Mouse (Mus musculus): ENCODE data around the gene Ppp1r37. TPM values are rescaled to one million over a fixed set of nuclear protein-coding genes. Genes with fewer than 3 reads are reported as not detected.

Ppp1r37 gene
- total RNA-seq, 2 experiments from 2014 or later = 113 to 120 TPM

- DNase-seq = no peak
Measured at GRCm38 (mm10) chr7:19500420-19501363, 62.2 kb downstream of the Ppp1r37 start.

- no peak for DNase-seq
Measured at GRCm38 (mm10) chr7:19498326-19498725, 64.5 kb downstream of the Ppp1r37 start.

GRCm38 (mm10) chr7:19496214-19496555 is 66.7 kb downstream of the Ppp1r37 start:
- no peak for DNase-seq

- no peak for DNase-seq
Measured at GRCm38 (mm10) chr7:19495521-19496213, 67.2 kb downstream of the Ppp1r37 start.

- no peak for DNase-seq
Measured at GRCm38 (mm10) chr7:19494751-19495474, 68.0 kb downstream of the Ppp1r37 start.

- DNase-seq = no peak
Measured at GRCm38 (mm10) chr7:19491731-19492130, 71.1 kb downstream of the Ppp1r37 start.

GRCm38 (mm10) chr7:19489525-19489924 is 73.4 kb downstream of the Ppp1r37 start:
- DNase-seq = no peak

- DNase-seq = no peak
Measured at GRCm38 (mm10) chr7:19486549-19486948, 76.3 kb downstream of the Ppp1r37 start.

- no peak for DNase-seq
Measured at GRCm38 (mm10) chr7:19485488-19485887, 77.4 kb downstream of the Ppp1r37 start.

GRCm38 (mm10) chr7:19483281-19483680 is 79.6 kb downstream of the Ppp1r37 start:
- no peak for DNase-seq

Other genes starting within 250 kb of the Ppp1r37 start
- gene Ercc1, start 218.3 kb downstream of the Ppp1r37 start, total RNA-seq (2021) = 10 to 100 TPM; 44.4 to 53.4 TPM
- gene Cd3eap, start 203.6 kb downstream of the Ppp1r37 start, total RNA-seq (2021) = 10 to 100 TPM; 17.6 to 19.4 TPM
- 1 to 10 TPM; 6.0 to 7.0 TPM for gene Ppp1r13l, start 203.3 kb downstream of the Ppp1r37 start, total RNA-seq (2021)
- 10 to 100 TPM; 36.2 to 37.1 TPM for gene Ercc2, start 181.1 kb downstream of the Ppp1r37 start, total RNA-seq (2021)
- gene Klc3, start 159.0 kb downstream of the Ppp1r37 start, total RNA-seq (2021) = 1 to 10 TPM; 3.1 to 3.4 TPM
- under 1 TPM in 1 of 2 experiments, not detected in 1; 0.27 TPM for gene Ckm, start 158.3 kb downstream of the Ppp1r37 start, total RNA-seq (2021)
- 100 to 1,000 TPM in 1 of 2 experiments, 10 to 100 TPM in 1; 90.6 to 102 TPM for gene Mark4, start 104.3 kb downstream of the Ppp1r37 start, total RNA-seq (2021)
- under 1 TPM; 0.18 to 0.20 TPM for gene Exoc3l2, start 99.7 kb downstream of the Ppp1r37 start, total RNA-seq (2021)
- gene Bloc1s3, start 54.7 kb downstream of the Ppp1r37 start, total RNA-seq (2021) = 1 to 10 TPM; 6.8 to 6.9 TPM
- gene Trappc6a, start 54.7 kb downstream of the Ppp1r37 start, total RNA-seq (2021) = 10 to 100 TPM; 19.8 to 21.5 TPM
- gene Nkpd1, start 45.2 kb downstream of the Ppp1r37 start, total RNA-seq (2021) = under 1 TPM; 0.37 to 0.48 TPM
- gene Zfp296, start 14.2 kb upstream of the Ppp1r37 start, total RNA-seq (2021) = under 1 TPM; 0.33 to 0.75 TPM
- gene Gemin7, start 14.5 kb upstream of the Ppp1r37 start, total RNA-seq (2021) = 10 to 100 TPM; 44.2 to 46.1 TPM
- 100 to 1,000 TPM in 1 of 2 experiments, 10 to 100 TPM in 1; 90.1 to 103 TPM for gene Clasrp, start 41.4 kb upstream of the Ppp1r37 start, total RNA-seq (2021)
- 10 to 100 TPM in 1 of 2 experiments, 1 to 10 TPM in 1; 7.3 to 10.2 TPM for gene Relb, start 66.4 kb upstream of the Ppp1r37 start, total RNA-seq (2021)
- 100 to 1,000 TPM; 131 to 144 TPM for gene Clptm1, start 102.0 kb upstream of the Ppp1r37 start, total RNA-seq (2021)
- gene Apoc2, start 114.9 kb upstream of the Ppp1r37 start, total RNA-seq (2021) = not detected
- not detected for gene Gm44805, start 118.3 kb upstream of the Ppp1r37 start, total RNA-seq (2021)
- gene Apoc4, start 118.4 kb upstream of the Ppp1r37 start, total RNA-seq (2021) = not detected
- gene Apoc1, start 129.6 kb upstream of the Ppp1r37 start, total RNA-seq (2021) = 1 to 10 TPM; 4.6 to 5.7 TPM
- gene Apoe, start 136.1 kb upstream of the Ppp1r37 start, total RNA-seq (2021) = 1,000 to 10,000 TPM; 2,147 to 2,303 TPM
- 100 to 1,000 TPM; 110 to 115 TPM for gene Tomm40, start 152.4 kb upstream of the Ppp1r37 start, total RNA-seq (2021)
- gene Nectin2, start 187.4 kb upstream of the Ppp1r37 start, total RNA-seq (2021) = 1 to 10 TPM; 5.2 to 5.8 TPM
- gene Bcam, start 207.9 kb upstream of the Ppp1r37 start, total RNA-seq (2021) = 1 to 10 TPM; 9.5 to 9.8 TPM
- gene Cblc, start 233.7 kb upstream of the Ppp1r37 start, total RNA-seq (2021) = not detected